Mouse (Mus musculus) limb, embryonic 11.5 days (tissue): ENCODE measurements around the gene Raly. TPM values are rescaled to one million over a fixed set of nuclear protein-coding genes. Genes with fewer than 3 reads are reported as not detected.

Experiments
- ATAC-seq: fragments of 200-750 bp; cut with Nextera tagmentation; 2 replicates; pipeline ENCODE4 v1.8.0; 2017; ENCODE audit warnings: low read depth; ENCODE audit not compliant: insufficient number of reproducible peaks, low FRiP score, low TSS enrichment
- DNase-seq: peaks from one replicate; pipeline ENCODE4 v3.0.0-alpha.2; 2015; ENCODE audit warnings: low spot score
- H3K27ac ChIP-seq: fragments of 300-500 bp; sonication (generic); replicated peaks from 2 replicates; pipeline ENCODE4 v1.5.1; 2014; ENCODE audit warnings: low read depth, mild to moderate bottlenecking, low read length
- H3K27me3 ChIP-seq: fragments of 300-500 bp; sonication (generic); 2 replicates; pipeline ENCODE4 v1.6.1; 2014; ENCODE audit warnings: mild to moderate bottlenecking, low read length, mixed read lengths; ENCODE audit not compliant: control insufficient read depth, insufficient read depth
- H3K36me3 ChIP-seq: fragments of 300-500 bp; sonication (generic); 2 replicates; pipeline ENCODE4 v1.6.1; 2014; ENCODE audit warnings: mild to moderate bottlenecking, low read length, moderate library complexity, mixed read lengths; ENCODE audit not compliant: control insufficient read depth, insufficient read depth
- H3K4me1 ChIP-seq: fragments of 300-500 bp; sonication (generic); 2 replicates; pipeline ENCODE4 v1.6.1; 2014; ENCODE audit warnings: low read length, mixed read lengths; ENCODE audit not compliant: control insufficient read depth, insufficient read depth
- H3K4me2 ChIP-seq: fragments of 300-500 bp; sonication (generic); 2 replicates; pipeline ENCODE4 v1.6.1; 2014; ENCODE audit warnings: low read depth, mild to moderate bottlenecking, moderate library complexity; ENCODE audit not compliant: severe bottlenecking
- H3K4me3 ChIP-seq: fragments of 300-500 bp; sonication (generic); 2 replicates; pipeline ENCODE4 v1.5.1; 2014; ENCODE audit warnings: low read depth, low read length
- H3K9ac ChIP-seq: fragments of 300-500 bp; sonication (generic); 2 replicates; pipeline ENCODE4 v1.6.1; 2014; ENCODE audit warnings: mild to moderate bottlenecking, low read length
- H3K9me3 ChIP-seq: fragments of 300-500 bp; sonication (generic); 2 replicates; pipeline ENCODE4 v1.6.1; 2016; ENCODE audit warnings: low read length; ENCODE audit not compliant: control insufficient read depth
- WGBS: fragments of 180-500 bp; shearing (Covaris S2); extraction: QIAGEN DNeasy Blood & Tissue Kit; methylation state at CpG from one replicate; pipeline ENCODE4 v1.1.7; 2014; 5-methylcytosine and 5-hydroxymethylcytosine counted together
- polyA plus RNA-seq: library from polyadenylated mRNA; unstranded; fragments of >200 nt; fragmentation: Nextera tagmentation; extraction: Ambion mirVana; gene quantifications from 2 replicates; pipeline ENCODE4 v1.2.1, GENCODE M21; 2014

Raly gene
- 72.8 and 119 TPM in 2 replicates for polyA plus RNA-seq

- ATAC-seq, result peak; percentile 96
- H3K36me3 ChIP-seq, result no peaks in the 10 kb centered on the region
- peaks cover 8% of the 10 kb centered on the region for H3K4me1 ChIP-seq
Measured at GRCm38 (mm10) chr2:154790656-154791483, at the start of gene Raly, which contains the start of gene a. Raly (plus strand) TSS chr2:154791096. a (plus strand) TSS chr2:154791402.

GRCm38 (mm10) chr2:154742911-154743819 is 47.7 kb upstream of the Raly start:
- no peaks in the 10 kb centered on the region for H3K36me3 ChIP-seq
- H3K27ac ChIP-seq, result no peak overlapping the region
- H3K4me2 ChIP-seq, result no peak overlapping the region
- ATAC-seq (no peak), DNase-seq (no peak)
- no peaks in the 10 kb centered on the region for H3K9me3 ChIP-seq
- no peak overlapping the region for H3K9ac ChIP-seq
- H3K4me1 ChIP-seq, result no peaks in the 10 kb centered on the region
- no peaks in the 10 kb centered on the region for H3K27me3 ChIP-seq
- 45% methylated on average over 10 of the region's 10 CpGs for WGBS
- H3K4me3 ChIP-seq, result no peak overlapping the region

More at GRCm38 (mm10) chr2:154790656-154791483, at the start of gene Raly, which contains the start of gene a:
- Histone ChIP-seq H3K4me3 (peak within 1 kb of the TSS; percentile 99), H3K9ac (peak within 1 kb of the TSS; percentile 99), H3K27ac (peak within 1 kb of the TSS; percentile 96), H3K27me3 (no peaks in the 10 kb centered on the region), H3K4me2 (peak within 1 kb of the TSS; percentile 77), H3K9me3 (no peaks in the 10 kb centered on the region)
- WGBS, result under 1% methylated on average over 81 of the region's 89 CpGs
- peak; percentile 99 for DNase-seq

GRCm38 (mm10) chr2:154743915-154744314 is 47.0 kb upstream of the Raly start:
- Histone ChIP-seq H3K9ac (no peak overlapping the region), H3K4me1 (no peaks in the 10 kb centered on the region), H3K27ac (no peak overlapping the region), H3K4me2 (no peak overlapping the region), H3K9me3 (no peaks in the 10 kb centered on the region), H3K36me3 (no peaks in the 10 kb centered on the region), H3K27me3 (no peaks in the 10 kb centered on the region), H3K4me3 (no peak overlapping the region)
- WGBS, result 56% methylated on average over 4 of the region's 4 CpGs
- DNase-seq (no peak), ATAC-seq (no peak)

GRCm38 (mm10) chr2:154748383-154748782 is 42.5 kb upstream of the Raly start:
- H3K4me1 ChIP-seq, result peaks cover 4% of the 10 kb centered on the region; the same call in 1 of the 2 replicates
- no peak overlapping the region for H3K9ac ChIP-seq
- H3K27me3 ChIP-seq, result no peaks in the 10 kb centered on the region
- DNase-seq, result no peak
- no peaks in the 10 kb centered on the region for H3K9me3 ChIP-seq
- H3K36me3 ChIP-seq, result no peaks in the 10 kb centered on the region
- no peak overlapping the region for H3K4me3 ChIP-seq
- no peak overlapping the region for H3K27ac ChIP-seq
- 92% methylated on average over 2 of the region's 2 CpGs for WGBS
- ATAC-seq, result no peak
- no peak overlapping the region for H3K4me2 ChIP-seq

GRCm38 (mm10) chr2:154749046-154750036 is 41.6 kb upstream of the Raly start:
- Histone ChIP-seq H3K9me3 (no peaks in the 10 kb centered on the region), H3K36me3 (no peaks in the 10 kb centered on the region), H3K27ac (no peak overlapping the region), H3K27me3 (no peaks in the 10 kb centered on the region), H3K4me3 (no peak overlapping the region), H3K4me2 (no peak overlapping the region), H3K9ac (no peak overlapping the region), H3K4me1 (peaks cover 4% of the 10 kb centered on the region; the same call in 1 of the 2 replicates)
- WGBS, result 53% methylated on average over 23 of the region's 23 CpGs
- DNase-seq, result peak; percentile 52
- no peak for ATAC-seq

- peaks cover 4% of the 10 kb centered on the region; the same call in 1 of the 2 replicates for H3K4me1 ChIP-seq
- 69% methylated on average over 8 of the region's 8 CpGs for WGBS
- no peak overlapping the region for H3K27ac ChIP-seq
- H3K36me3 ChIP-seq, result no peaks in the 10 kb centered on the region
- no peak for DNase-seq
- H3K4me3 ChIP-seq, result no peak overlapping the region
- H3K4me2 ChIP-seq, result no peak overlapping the region
- H3K9ac ChIP-seq, result no peak overlapping the region
- H3K27me3 ChIP-seq, result no peaks in the 10 kb centered on the region
- ATAC-seq, result no peak
- no peaks in the 10 kb centered on the region for H3K9me3 ChIP-seq
Measured at GRCm38 (mm10) chr2:154751924-154752323, 39.0 kb upstream of the Raly start.

- Histone ChIP-seq H3K4me1 (peaks cover 4% of the 10 kb centered on the region; the same call in 1 of the 2 replicates), H3K4me3 (no peak overlapping the region), H3K27me3 (no peaks in the 10 kb centered on the region), H3K27ac (no peak overlapping the region), H3K9ac (no peak overlapping the region), H3K9me3 (no peaks in the 10 kb centered on the region), H3K36me3 (no peaks in the 10 kb centered on the region), H3K4me2 (no peak overlapping the region)
- DNase-seq (no peak), ATAC-seq (no peak)
- 92% methylated on average over 2 of the region's 2 CpGs for WGBS
Measured at GRCm38 (mm10) chr2:154754068-154754560, 36.8 kb upstream of the Raly start.
